Mouse (Mus musculus): ENCODE results near the gene Il18rap. TPM values are rescaled to one million over a fixed set of nuclear protein-coding genes. Genes with fewer than 3 reads are reported as not detected.
"Not testable (repeated sequence)": the region's sequence is repeated elsewhere in the genome, so short reads cannot be mapped to it uniquely, and the experiment has no call there.

The Il18rap gene
- polyA plus RNA-seq, 3 experiments from 2014 or later: 12.6 to 82.7 (median 18.2) TPM

- no peak for ATAC-seq
Observed at GRCm38 (mm10) chr1:40546645-40547044, 31.5 kb downstream of the Il18rap start.

DNA sequence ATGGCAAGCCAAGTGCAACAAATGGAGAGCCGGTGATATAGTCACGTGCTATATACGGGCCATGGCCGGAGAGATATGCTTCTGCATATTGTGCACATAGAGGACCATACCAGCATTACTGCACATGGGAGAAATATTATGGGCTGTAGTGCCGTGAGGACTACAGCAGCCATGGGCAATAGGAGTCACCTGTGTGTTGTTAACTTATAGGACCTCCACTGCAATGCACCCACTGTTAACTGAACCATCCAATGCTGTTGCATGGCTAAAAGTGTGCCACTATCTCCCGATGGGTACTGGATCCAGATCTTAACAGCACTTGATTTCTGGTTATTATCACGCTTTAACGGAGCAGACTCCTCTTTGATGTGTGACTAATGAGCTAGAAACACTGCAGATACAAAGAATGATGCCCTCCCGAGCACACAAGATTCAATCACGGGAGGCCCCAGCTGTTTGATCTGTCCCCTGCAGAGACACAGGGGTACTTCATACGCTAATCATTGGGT, 32.0 kb downstream of the Il18rap start:
- no peak for ATAC-seq

DNA sequence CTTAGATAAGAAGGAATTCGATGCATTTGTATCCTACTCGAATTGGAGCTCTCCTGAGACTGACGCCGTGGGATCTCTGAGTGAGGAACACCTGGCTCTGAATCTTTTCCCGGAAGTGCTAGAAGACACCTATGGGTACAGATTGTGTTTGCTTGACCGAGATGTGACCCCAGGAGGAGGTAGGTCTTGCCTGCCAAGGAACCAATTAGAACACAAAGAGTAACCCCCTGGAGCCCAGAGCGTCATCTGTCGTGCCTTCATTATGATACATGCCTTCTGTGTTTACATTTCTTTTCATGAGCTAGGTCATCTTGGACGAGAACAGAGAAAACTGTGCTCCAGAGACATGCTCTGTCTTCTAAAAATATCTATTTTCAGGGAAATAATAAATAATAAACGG, 32.6 kb downstream of the Il18rap start:
- ATAC-seq: no peak

- ATAC-seq: no peak
Observed at GRCm38 (mm10) chr1:40569374-40569773, 54.2 kb downstream of the Il18rap start.

DNA sequence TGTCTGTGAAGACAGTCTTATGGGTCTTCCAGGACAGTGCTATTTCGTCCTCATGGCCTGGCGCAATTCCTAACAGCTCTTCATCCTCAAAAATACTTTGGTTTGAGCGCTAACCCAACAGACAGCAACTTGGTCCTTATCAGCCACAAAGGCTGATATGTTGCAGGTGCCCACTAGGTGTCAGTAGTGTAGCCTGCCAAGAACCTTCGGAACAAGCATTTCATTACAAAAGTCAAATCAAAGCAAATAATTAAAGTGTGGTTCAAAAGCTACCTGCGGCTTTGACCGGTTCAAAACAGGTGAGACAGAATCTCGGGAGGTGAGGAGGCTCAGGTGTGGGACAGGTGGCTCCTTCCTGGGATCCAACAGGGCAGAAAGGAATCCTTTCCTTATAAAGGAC, 64.6 kb downstream of the Il18rap start, which contains the start of gene Slc9a4:
Gene Slc9a4 (plus strand): TSS at position 298 of the 400 bp plus-strand sequence.
- no peak for ATAC-seq

DNA sequence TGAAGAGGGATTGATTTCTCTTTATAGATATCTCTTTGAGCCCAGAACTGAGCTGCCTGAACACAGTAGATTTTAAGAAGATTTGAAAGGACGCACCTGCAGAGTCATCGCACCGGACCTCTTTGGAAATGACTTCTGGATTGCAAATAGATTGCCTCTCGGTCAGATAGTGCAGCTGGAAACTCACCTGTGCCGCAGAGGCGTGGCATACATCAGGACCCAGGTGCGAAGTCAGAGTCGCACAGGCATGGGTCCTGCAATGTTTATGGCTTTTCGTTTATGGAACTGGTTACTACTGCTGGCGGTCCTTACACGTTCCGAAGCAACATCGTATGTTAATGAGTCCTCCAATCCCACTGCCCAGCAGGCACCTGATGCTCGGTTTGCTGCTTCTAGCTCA, 65.1 kb downstream of the Il18rap start:
- ATAC-seq: no peak

GRCm38 (mm10) chr1:40586776-40587175, 71.6 kb downstream of the Il18rap start:
- no peak for ATAC-seq

GRCm38 (mm10) chr1:40590931-40591330, 75.8 kb downstream of the Il18rap start:
- ATAC-seq: no peak

DNA sequence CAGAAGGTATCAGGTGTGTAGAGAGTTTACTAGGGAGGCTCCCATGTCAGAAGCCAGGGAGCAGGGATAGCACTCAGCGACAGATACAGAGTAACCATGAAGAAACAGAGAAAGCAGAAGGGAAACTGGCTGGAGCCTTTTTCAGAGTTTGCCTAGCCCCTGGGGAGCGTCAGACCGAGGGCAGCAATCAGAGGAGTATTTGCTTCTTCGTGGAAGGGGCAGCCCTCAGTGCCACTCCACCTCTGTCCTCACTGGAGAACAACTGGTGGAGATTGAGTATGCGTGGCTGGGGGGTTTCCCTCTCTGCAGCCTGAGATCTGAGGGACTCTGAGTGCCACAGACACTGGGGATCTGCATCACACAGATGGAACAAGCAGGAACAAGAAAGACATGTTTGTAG, 82.7 kb downstream of the Il18rap start:
- ATAC-seq: no peak

- ATAC-seq: not testable (repeated sequence)
Observed at GRCm38 (mm10) chr1:40599661-40600060, 84.5 kb downstream of the Il18rap start.

GRCm38 (mm10) chr1:40600394-40601327, 85.5 kb downstream of the Il18rap start:
- ATAC-seq: no peak

Other genes with a start within 250 kb of the Il18rap start
- gene Il1rl2, start 190.8 kb upstream of the Il18rap start, polyA plus RNA-seq (2017; shearing (Covaris generic)): 1 to 10 TPM; 1.4 to 2.7 (median 2.0) TPM
- gene Il1rl1, start 85.8 kb upstream of the Il18rap start, polyA plus RNA-seq (2017; shearing (Covaris generic)): 10 to 100 TPM in 1 of 3 experiments, 1 to 10 TPM in 2; 4.7 to 11.5 (median 8.6) TPM
- gene Il18r1, start 49.8 kb upstream of the Il18rap start, polyA plus RNA-seq (2017; shearing (Covaris generic)): 100 to 1,000 TPM in 1 of 3 experiments, 10 to 100 TPM in 2; 81.5 to 155 (median 82.1) TPM
- gene Slc9a4, start 64.7 kb downstream of the Il18rap start, polyA plus RNA-seq (2017; shearing (Covaris generic)): not detected
- gene Slc9a2, start 165.2 kb downstream of the Il18rap start, polyA plus RNA-seq (2017; shearing (Covaris generic)): not detected